Mouse (Mus musculus) neural tube, embryonic 11.5 days (tissue): ENCODE measurements around the gene Sufu. TPM values are rescaled to one million over a fixed set of nuclear protein-coding genes. Genes with fewer than 3 reads are reported as not detected.
A peak's percentile ranks its signal among the peaks of the same experiment; 100 is the strongest.

Experiments
- ATAC-seq: fragments of 200-750 bp; cut with Nextera tagmentation; 2 replicates; pipeline ENCODE4 v1.8.0; 2017; ENCODE audit warnings: moderate number of reproducible peaks, mild to moderate bottlenecking, moderate TSS enrichment, moderate library complexity; ENCODE audit not compliant: insufficient read depth, low FRiP score, low TSS enrichment
- DNase-seq: peaks from one replicate; pipeline ENCODE4 v3.0.0-alpha.2; 2015; ENCODE audit warnings: low spot score
- H3K27ac ChIP-seq: fragments of 300-500 bp; sonication (generic); 2 replicates; pipeline ENCODE4 v1.5.1; 2014; ENCODE audit warnings: low read depth, mild to moderate bottlenecking, low read length
- H3K27me3 ChIP-seq: fragments of 300-500 bp; sonication (generic); 2 replicates; pipeline ENCODE4 v1.6.1; 2014; ENCODE audit warnings: mild to moderate bottlenecking, low read length, mixed read lengths; ENCODE audit not compliant: control insufficient read depth, insufficient read depth
- H3K36me3 ChIP-seq: fragments of 300-500 bp; sonication (generic); 2 replicates; pipeline ENCODE4 v1.6.1; 2014; ENCODE audit warnings: mild to moderate bottlenecking, low read length, moderate library complexity, mixed read lengths; ENCODE audit not compliant: control insufficient read depth, insufficient read depth
- H3K4me1 ChIP-seq: fragments of 300-500 bp; sonication (generic); 2 replicates; pipeline ENCODE4 v1.6.1; 2014; ENCODE audit warnings: low read length, mixed read lengths; ENCODE audit not compliant: control insufficient read depth, insufficient read depth
- H3K4me2 ChIP-seq: fragments of 300-500 bp; sonication (generic); 2 replicates; pipeline ENCODE4 v1.6.1; 2014; ENCODE audit warnings: low read depth, mild to moderate bottlenecking, moderate library complexity
- H3K4me3 ChIP-seq: fragments of 300-500 bp; sonication (generic); 2 replicates; pipeline ENCODE4 v1.5.1; 2014; ENCODE audit warnings: low read depth, low read length
- H3K9ac ChIP-seq: fragments of 300-500 bp; sonication (generic); 2 replicates; pipeline ENCODE4 v1.6.1; 2014; ENCODE audit warnings: mild to moderate bottlenecking, low read length
- H3K9me3 ChIP-seq: fragments of 300-500 bp; sonication (generic); 2 replicates; pipeline ENCODE4 v1.6.1; 2016; ENCODE audit warnings: low read length; ENCODE audit not compliant: control insufficient read depth
- WGBS: fragments of 180-500 bp; shearing (Covaris S2); extraction: QIAGEN DNeasy Blood & Tissue Kit; methylation state at CpG from one replicate; pipeline ENCODE4 v1.1.7; 2014; 5-methylcytosine and 5-hydroxymethylcytosine counted together
- polyA plus RNA-seq: library from polyadenylated mRNA; unstranded; fragments of >200 nt; fragmentation: Nextera tagmentation; extraction: Ambion mirVana; gene quantifications from 2 replicates; pipeline ENCODE4 v1.2.1, GENCODE M21; 2014

The Sufu gene
- polyA plus RNA-seq, 1 experiment from 2014 or later: 44.1 TPM

GRCm38 (mm10) chr19:46398401-46398800, 1.7 kb downstream of the Sufu start:
- peaks cover 6% of the 10 kb centered on the region for H3K36me3 ChIP-seq
- no peak overlapping the region for H3K27ac ChIP-seq
- 0 out of 2 replicates have a peak overlapping the region, but pooled peaks have one; percentile 29 for H3K9ac ChIP-seq
- ATAC-seq: no peak
- no peak for DNase-seq
- H3K4me2 ChIP-seq: peak overlapping the region; percentile 79
- no peaks in the 10 kb centered on the region for H3K9me3 ChIP-seq
- 37% methylated on average over 3 of the region's 3 CpGs for WGBS
- H3K4me3 ChIP-seq: peak overlapping the region; percentile 84; the same call in 1 of the 2 replicates
- H3K27me3 ChIP-seq: no peaks in the 10 kb centered on the region
- peaks cover 18% of the 10 kb centered on the region for H3K4me1 ChIP-seq

- ATAC-seq: no peak
- H3K27me3 ChIP-seq: no peaks in the 10 kb centered on the region
- WGBS: 83% methylated on average over 6 of the region's 6 CpGs
- no peak overlapping the region for H3K4me2 ChIP-seq
- H3K4me3 ChIP-seq: no peak overlapping the region
- no peak overlapping the region for H3K9ac ChIP-seq
- no peak overlapping the region for H3K27ac ChIP-seq
- no peak for DNase-seq
- no peaks in the 10 kb centered on the region for H3K9me3 ChIP-seq
- H3K4me1 ChIP-seq: peaks cover 13% of the 10 kb centered on the region
- H3K36me3 ChIP-seq: peaks cover 9% of the 10 kb centered on the region
Observed at GRCm38 (mm10) chr19:46399372-46399771, 2.7 kb downstream of the Sufu start.

- Histone ChIP-seq H3K4me1 (peaks cover 10% of the 10 kb centered on the region), H3K27me3 (no peaks in the 10 kb centered on the region), H3K27ac (no peak overlapping the region), H3K4me2 (no peak overlapping the region), H3K36me3 (peaks cover 9% of the 10 kb centered on the region), H3K9me3 (no peaks in the 10 kb centered on the region), H3K4me3 (no peak overlapping the region), H3K9ac (no peak overlapping the region)
- WGBS: 73% methylated on average over 7 of the region's 7 CpGs
- DNase-seq: no peak
- no peak for ATAC-seq
Observed at GRCm38 (mm10) chr19:46399886-46400285, 3.2 kb downstream of the Sufu start.

GRCm38 (mm10) chr19:46400558-46400957, 3.9 kb downstream of the Sufu start:
- Histone ChIP-seq H3K4me1 (peaks cover 10% of the 10 kb centered on the region), H3K4me3 (no peak overlapping the region), H3K9me3 (no peaks in the 10 kb centered on the region), H3K9ac (no peak overlapping the region), H3K36me3 (peaks cover 9% of the 10 kb centered on the region), H3K4me2 (no peak overlapping the region), H3K27me3 (no peaks in the 10 kb centered on the region), H3K27ac (no peak overlapping the region)
- ATAC-seq (no peak), DNase-seq (no peak)
- WGBS: 86% methylated on average over 7 of the region's 7 CpGs

- Histone ChIP-seq H3K9me3 (no peaks in the 10 kb centered on the region), H3K36me3 (peaks cover 11% of the 10 kb centered on the region), H3K9ac (no peak overlapping the region), H3K27me3 (no peaks in the 10 kb centered on the region), H3K4me1 (no peaks in the 10 kb centered on the region), H3K27ac (no peak overlapping the region), H3K4me3 (no peak overlapping the region), H3K4me2 (no peak overlapping the region)
- DNase-seq (no peak), ATAC-seq (no peak)
- 85% methylated on average over 1 of the region's 1 CpGs for WGBS
Observed at GRCm38 (mm10) chr19:46404030-46404429, 7.3 kb downstream of the Sufu start.

GRCm38 (mm10) chr19:46406592-46407386, 10.1 kb downstream of the Sufu start:
- H3K36me3 ChIP-seq: peaks cover 6% of the 10 kb centered on the region
- no peak for ATAC-seq
- 79% methylated on average over 8 of the region's 8 CpGs for WGBS

GRCm38 (mm10) chr19:46409506-46409905, 12.8 kb downstream of the Sufu start:
- H3K4me2 ChIP-seq: no peak overlapping the region
- no peak for DNase-seq
- H3K27me3 ChIP-seq: no peaks in the 10 kb centered on the region
- H3K9me3 ChIP-seq: no peaks in the 10 kb centered on the region
- H3K36me3 ChIP-seq: peaks cover 2% of the 10 kb centered on the region; the same call in 1 of the 2 replicates
- no peaks in the 10 kb centered on the region for H3K4me1 ChIP-seq
- H3K27ac ChIP-seq: no peak overlapping the region
- H3K4me3 ChIP-seq: no peak overlapping the region
- H3K9ac ChIP-seq: no peak overlapping the region
- no peak for ATAC-seq
- 87% methylated on average over 3 of the region's 3 CpGs for WGBS

More at GRCm38 (mm10) chr19:46406592-46407386, 10.1 kb downstream of the Sufu start:
- H3K27ac ChIP-seq: no peak overlapping the region
- DNase-seq: no peak
- no peaks in the 10 kb centered on the region for H3K27me3 ChIP-seq
- H3K4me2 ChIP-seq: no peak overlapping the region
- H3K4me1 ChIP-seq: no peaks in the 10 kb centered on the region
- no peak overlapping the region for H3K4me3 ChIP-seq
- no peaks in the 10 kb centered on the region for H3K9me3 ChIP-seq
- H3K9ac ChIP-seq: no peak overlapping the region

- Histone ChIP-seq H3K27me3 (no peaks in the 10 kb centered on the region), H3K36me3 (peaks cover 2% of the 10 kb centered on the region; the same call in 1 of the 2 replicates)
- WGBS: 87% methylated on average over 12 of the region's 12 CpGs
Observed at GRCm38 (mm10) chr19:46412056-46412805, 15.5 kb downstream of the Sufu start.

More at GRCm38 (mm10) chr19:46412056-46412805, 15.5 kb downstream of the Sufu start:
- Histone ChIP-seq H3K4me3 (no peak overlapping the region), H3K9me3 (no peaks in the 10 kb centered on the region), H3K4me1 (no peaks in the 10 kb centered on the region), H3K4me2 (no peak overlapping the region), H3K27ac (no peak overlapping the region), H3K9ac (no peak overlapping the region)
- DNase-seq: no peak
- ATAC-seq: no peak
